Mouse (Mus musculus): ENCODE data around the gene Sel1l2.

- TF ChIP-seq POLR2A (IDR thresholded peaks at IDR 0.05; ENCODE audit: extremely low read depth, insufficient read depth, low read length), result no peak
- no peak for TF ChIP-seq CTCF (IDR thresholded peaks at IDR 0.05; ENCODE audit: extremely low read depth, insufficient read depth, low read length)
Measured at GRCm38 (mm10) chr2:140215415-140215814, 174.1 kb downstream of the Sel1l2 start.
